Mouse (Mus musculus): ENCODE results near the gene Pde6h.
"Not testable (repeated sequence)": the region's sequence is repeated elsewhere in the genome, so short reads cannot be mapped to it uniquely, and the experiment has no call there.

Gene Pde6h

GRCm38 (mm10) chr6:136923532-136923931 is at the start of gene Pde6h:
TSS of gene Pde6h (plus strand) at chr6:136923832.
- in situ Hi-C loops (cut with MboI) = no loop called here

DNA sequence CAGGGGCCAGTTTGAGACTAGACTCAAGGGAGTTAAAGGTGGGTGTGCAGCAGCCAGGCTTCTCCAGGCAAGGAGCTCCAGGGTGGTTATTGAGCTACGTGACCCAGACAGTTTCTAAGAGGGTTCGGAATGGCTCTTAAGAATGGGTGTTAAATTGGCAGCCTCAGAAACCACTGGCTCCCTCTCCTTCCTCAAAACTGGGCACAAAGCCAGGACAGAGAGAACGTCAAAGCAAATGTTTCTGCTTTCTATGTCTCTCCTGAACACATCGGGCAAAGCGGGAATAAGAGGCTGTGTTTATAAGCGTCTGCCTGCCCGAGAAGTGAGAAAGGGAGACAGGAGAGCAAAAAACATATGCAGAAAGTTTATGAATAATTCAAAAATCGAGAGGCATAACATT is 49.0 kb upstream of the Pde6h start:
- in situ Hi-C loops (cut with MboI) = no loop called here

- in situ Hi-C loops (cut with MboI) = no loop called here
Measured at GRCm38 (mm10) chr6:136875670-136876069, 48.0 kb upstream of the Pde6h start, which contains the start of gene Mgp. TSS of gene Mgp (minus strand) at chr6:136875823.

DNA sequence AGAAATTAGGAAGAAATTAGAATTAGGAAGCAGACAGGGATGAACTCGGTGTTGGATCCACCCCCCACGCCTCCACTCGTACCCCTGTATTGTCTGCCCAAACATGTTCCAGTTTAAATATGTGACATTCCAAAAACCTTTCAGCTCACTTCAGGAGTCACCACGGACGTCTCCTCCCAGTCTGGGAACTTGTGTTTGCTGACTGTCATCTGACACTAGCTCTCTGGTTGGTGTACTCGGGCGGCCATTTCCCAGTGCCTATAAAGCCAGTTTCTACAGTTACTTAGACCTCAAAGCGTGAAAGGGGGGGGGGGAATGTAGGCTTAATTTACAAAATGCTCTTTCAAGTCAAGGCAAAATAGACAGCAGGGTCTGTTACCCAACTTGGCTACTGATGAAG is 42.0 kb upstream of the Pde6h start:
- in situ Hi-C loops (cut with MboI) = no loop called here

DNA sequence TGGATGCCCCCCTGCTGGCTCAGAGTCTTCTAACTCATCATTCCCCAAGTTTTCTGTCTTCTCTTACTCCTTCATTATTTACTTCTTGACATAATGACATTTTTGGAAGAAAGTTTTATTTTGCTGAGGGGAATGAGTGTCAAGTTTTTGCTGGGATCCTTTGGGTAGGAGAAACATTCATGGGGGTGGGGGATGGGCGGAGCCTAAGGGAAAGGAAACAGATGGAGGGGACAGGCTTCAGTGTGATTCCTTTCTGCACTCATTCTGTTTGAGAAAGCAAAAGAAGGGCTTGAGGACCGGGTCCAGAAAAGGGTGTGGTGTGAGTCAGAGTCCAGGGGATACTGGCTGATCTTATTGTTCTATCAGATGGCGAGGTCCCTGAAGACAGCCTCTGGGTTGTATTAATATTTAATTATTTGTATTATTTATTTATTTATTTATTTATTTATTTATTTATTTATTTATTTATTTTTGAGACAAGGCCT is 40.2 kb upstream of the Pde6h start:
- in situ Hi-C loops (cut with MboI) = no loop called here

DNA sequence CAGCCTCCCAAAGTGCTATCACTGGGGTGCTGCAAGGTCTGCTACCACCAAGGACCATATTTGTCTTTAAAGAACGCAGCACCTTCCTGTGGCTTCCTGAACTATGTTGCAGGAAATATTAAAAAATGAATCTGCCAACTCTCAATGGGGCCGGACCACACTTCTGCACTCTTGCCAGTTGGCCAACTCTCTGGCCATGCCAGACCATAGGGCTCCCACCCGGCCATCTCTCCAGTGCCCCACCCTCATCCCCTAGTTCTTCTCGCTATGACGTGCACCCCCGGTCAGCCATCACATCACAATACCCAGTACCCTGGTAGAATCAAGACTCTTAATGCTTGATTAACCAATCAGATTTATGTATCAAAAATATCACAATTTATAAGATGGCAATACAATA is 39.7 kb upstream of the Pde6h start:
- in situ Hi-C loops (cut with MboI) = no loop called here

- in situ Hi-C loops (cut with MboI) = not testable (repeated sequence)
Measured at GRCm38 (mm10) chr6:136884766-136885165, 38.9 kb upstream of the Pde6h start.

DNA sequence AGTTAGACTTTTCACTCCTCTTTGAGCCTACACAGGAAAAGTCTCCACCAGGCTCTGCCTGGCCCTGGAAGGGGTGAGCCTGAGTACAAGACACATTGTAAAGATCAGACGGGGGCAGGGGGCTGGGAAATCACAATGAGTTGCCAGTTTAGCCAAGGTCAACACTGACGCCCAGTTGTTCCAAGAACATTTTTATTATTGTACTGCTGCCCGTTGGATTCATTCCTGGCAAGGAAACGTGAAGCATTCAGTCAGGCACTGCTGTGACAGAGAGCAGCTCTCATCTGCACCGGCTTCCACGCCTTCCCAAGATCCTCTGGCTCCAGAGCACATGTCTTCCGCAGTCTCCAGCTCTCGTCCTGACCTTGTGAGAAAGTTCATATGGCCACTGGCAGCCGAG is 35.8 kb upstream of the Pde6h start:
- in situ Hi-C loops (cut with MboI) = no loop called here

DNA sequence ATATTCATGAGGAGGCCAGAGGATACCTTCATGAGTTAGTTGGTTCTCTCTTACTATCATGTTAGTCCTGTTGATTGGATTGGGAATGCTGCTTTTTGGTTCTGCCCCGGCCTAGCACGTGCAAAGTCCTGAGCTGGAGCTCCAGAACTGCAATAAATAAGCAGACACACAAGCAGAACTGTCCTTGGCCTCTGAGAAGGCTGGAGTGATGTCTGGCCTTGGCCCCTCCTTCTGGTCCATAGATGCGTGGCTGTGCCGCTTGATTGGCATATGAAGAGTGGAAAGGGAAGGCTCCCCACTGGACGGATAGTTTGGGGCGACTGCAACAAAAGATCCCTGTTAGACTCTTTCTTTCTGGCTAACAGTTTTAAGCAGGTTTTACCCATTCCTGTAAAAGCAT is 34.6 kb upstream of the Pde6h start:
- in situ Hi-C loops (cut with MboI) = no loop called here

DNA sequence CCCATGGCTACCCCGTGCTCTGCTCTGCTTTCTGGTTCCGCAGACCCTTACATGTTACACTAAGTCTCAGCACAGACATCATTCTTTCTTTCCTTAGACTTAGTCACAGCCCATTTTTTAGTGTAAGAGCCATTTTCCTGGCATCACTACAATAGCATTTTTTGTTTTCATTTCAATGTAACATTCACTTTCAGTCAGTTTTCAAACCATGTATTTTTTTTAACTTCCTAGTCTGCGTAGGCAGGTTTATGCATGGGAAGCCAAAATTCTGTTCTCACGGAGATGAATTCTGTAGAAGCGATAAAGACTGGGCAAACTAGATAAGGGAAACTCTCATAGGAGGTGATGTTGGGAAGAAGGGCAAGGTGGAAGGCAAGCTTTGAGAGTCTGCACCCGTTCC is 34.1 kb upstream of the Pde6h start:
- in situ Hi-C loops (cut with MboI) = no loop called here

- in situ Hi-C loops (cut with MboI) = no loop called here
Measured at GRCm38 (mm10) chr6:136892002-136892401, 31.6 kb upstream of the Pde6h start.

DNA sequence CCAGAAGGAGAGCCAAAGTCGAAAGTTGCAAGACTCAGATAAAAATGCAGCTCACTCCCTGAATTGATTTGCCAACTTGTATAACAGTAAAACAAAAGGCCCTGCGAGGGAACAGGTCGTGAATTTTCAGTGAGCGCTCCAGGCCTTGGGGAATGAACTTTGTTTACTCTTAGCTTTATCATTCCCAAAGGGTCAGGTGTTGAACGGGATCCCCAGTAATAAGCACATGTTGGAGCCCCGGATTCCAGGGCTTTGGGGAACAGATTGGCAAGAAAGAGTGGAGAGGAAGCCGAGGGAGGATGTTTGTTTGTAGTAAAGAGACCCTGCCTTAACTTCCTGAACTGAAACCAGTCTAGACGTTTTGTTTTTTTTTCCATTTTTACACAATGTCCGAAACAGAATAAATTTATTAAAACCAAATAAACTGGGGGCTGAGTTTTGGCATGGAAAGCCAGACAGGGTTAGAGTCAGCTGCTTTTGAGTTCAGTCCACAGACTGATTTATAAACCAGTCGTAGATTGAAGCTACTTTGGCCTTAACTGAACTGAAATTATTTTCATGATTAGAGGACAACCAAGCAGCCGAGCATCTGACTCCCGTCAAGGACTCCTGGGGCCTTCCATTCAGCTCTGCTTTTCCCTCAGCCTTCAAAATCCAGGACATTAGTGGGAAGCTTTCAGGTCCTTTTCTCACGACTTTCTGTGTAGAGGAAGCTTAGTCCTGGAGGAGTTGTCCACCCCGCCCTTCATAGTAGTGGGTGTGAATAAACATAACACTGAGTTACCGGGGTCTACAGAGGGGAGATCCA is 28.9 kb upstream of the Pde6h start:
- in situ Hi-C loops (cut with MboI) = no loop called here

GRCm38 (mm10) chr6:136897789-136898188 is 25.8 kb upstream of the Pde6h start:
- in situ Hi-C loops (cut with MboI) = no loop called here

DNA sequence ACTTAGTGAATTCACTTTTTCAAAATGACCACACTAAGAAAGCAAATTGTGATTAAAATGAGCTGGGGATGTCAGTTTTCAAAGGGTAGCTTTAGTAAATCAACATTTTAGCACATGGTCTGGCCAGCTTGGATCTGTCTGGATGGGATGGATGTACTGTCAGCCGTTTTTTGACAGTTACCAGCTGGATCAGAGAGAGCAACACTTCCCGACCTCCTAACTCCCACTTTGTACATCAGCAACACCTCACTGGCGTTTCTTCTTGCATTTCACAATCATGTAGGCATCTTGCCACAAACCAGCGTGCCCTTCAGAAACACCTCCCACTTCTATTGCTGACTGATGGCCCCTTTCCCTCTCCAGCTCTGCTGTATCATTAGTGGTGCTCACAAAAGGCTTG is 25.4 kb upstream of the Pde6h start:
- in situ Hi-C loops (cut with MboI) = no loop called here

DNA sequence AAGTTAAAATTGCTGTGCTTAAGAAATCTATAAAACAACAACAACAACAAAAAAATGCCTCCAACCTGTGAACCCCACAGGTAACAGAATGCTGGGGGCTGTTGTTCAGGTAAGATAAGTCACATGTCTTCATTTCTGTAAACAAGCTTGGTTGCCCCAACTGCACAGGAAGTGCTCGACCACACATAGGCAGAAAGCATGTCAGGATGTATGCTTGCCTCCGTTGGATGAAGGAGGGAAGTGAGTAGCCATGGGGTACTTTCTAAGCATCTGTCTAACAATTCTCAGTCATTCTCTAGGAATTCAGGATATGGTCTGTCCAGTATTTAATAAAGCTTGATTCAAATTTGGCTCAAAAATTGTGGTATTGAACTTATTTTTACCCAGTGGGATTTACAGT is 24.7 kb upstream of the Pde6h start:
- in situ Hi-C loops (cut with MboI) = no loop called here

GRCm38 (mm10) chr6:136900369-136901009 is 23.1 kb upstream of the Pde6h start:
- in situ Hi-C loops (cut with MboI) = no loop called here

GRCm38 (mm10) chr6:136901010-136901409 is 22.6 kb upstream of the Pde6h start:
- in situ Hi-C loops (cut with MboI) = no loop called here

DNA sequence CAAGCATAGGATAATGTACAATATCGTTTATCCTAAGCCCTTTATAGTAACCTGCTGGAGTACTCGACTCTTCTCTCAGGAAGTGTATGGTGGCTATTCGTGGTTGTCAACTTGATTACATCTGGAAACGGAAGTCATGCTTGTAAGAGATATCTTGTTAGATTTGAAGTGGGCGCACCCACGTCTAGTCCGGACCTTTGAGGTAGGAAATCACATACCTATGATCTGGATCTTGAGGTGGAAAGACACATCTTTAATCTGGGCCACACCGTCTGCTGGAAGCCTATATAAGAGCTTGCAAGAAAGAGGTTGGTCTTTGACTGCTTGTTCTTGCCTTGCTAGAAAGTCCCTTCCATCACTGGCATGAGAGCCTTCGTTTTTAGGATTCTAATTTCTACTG is 21.1 kb upstream of the Pde6h start:
- in situ Hi-C loops (cut with MboI) = no loop called here

GRCm38 (mm10) chr6:136903885-136904470 is 19.7 kb upstream of the Pde6h start:
- in situ Hi-C loops (cut with MboI) = no loop called here

DNA sequence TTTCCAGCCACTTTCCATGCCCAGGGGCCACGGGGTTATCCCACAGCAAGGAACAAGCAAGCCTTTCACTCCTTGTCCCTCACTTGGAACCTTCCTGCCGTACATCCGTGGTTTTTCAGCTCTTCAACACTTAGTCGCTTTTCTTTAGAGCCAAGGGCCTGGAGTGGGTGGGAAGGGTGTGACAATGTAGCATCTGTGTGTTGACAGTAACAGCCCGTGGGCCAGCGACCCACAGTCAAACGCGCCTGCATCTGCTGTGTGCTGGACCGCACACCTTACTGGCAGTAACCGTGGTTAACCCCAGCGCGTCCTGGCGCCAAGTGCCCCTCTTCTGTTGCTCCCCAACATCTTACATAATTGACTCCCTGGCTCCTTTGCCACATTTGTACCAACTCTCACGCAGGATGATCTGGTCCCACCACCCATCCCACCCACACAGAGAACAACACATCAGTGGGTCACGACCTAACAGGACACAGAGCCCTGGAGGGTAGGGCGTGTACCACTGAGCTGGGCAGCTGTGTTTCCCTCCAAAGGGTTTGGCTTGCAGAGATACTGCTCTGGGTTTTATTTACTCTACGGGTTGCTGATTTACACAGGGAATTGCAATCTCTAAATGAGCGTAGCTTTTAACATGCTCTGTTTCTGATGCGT is 17.2 kb upstream of the Pde6h start:
- in situ Hi-C loops (cut with MboI) = no loop called here

DNA sequence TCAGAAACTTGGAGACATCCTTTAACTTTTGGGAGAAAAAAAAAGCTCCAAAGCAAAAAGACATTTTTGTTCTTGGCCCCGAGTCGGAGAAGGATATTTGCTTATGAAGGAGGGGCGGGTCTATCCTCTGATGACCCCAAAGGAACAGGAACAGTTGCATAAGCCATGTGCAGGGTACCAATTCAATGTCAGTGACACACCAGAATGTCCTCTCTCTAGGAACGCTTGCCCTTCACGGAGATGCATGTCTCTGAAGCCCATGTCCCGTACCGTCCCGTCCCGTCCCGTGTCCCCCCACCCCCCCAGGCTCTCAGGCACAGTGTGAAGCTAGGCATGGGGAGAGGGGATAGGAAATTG is 16.7 kb upstream of the Pde6h start:
- in situ Hi-C loops (cut with MboI) = no loop called here

DNA sequence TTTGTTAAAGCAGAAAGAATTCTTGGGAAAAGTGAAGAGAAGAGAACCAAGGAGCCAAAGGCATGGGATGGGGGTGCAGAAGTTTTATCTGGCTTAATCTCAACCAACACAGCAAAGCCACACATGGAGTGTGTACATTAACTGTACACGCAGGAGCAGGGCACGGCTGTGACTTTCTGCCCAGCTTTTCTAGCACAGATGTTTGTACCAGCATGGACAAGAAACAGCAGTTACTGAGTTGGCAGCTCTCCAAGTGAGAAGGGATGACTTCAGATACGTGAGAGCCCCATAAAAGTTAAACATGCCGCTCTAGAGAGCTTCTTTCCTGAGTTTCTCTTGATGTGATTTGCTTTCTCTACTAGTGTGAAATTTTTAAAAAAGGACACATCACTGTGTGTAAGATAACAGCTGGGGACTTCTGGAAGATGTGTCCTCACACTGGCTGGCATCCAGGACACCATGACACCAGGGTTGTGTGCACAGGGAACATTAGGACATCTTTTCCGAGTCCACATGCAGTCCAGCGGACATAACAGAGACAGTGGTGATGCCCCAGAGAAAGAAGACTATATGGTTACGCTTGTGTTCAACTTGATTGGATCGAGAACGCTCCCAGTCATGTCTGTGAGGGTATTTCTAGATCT is 13.3 kb upstream of the Pde6h start:
- in situ Hi-C loops (cut with MboI) = no loop called here

Measured in mature B cell (primary cell).